Mouse (Mus musculus): ENCODE data around the gene 2010111I01Rik.
"Not testable (repeated sequence)": the region's sequence is repeated elsewhere in the genome, so short reads cannot be mapped to it uniquely, and the experiment has no call there.

Gene 2010111I01Rik

GRCm38 (mm10) chr13:63080823-63081222 is 116.1 kb downstream of the 2010111I01Rik start:
- no peak for DNase-seq (ENCODE audit: low spot score)

GRCm38 (mm10) chr13:63082555-63083136 is 118.0 kb downstream of the 2010111I01Rik start:
- no peak for DNase-seq (ENCODE audit: low spot score)

GRCm38 (mm10) chr13:63083139-63083538 is 118.4 kb downstream of the 2010111I01Rik start:
- not testable (repeated sequence) for DNase-seq (ENCODE audit: low spot score)

- no peak for DNase-seq (ENCODE audit: low spot score)
Observed at GRCm38 (mm10) chr13:63083663-63084062, 119.0 kb downstream of the 2010111I01Rik start.

- DNase-seq (ENCODE audit: low spot score), result no peak
Observed at GRCm38 (mm10) chr13:63087865-63088683, 123.4 kb downstream of the 2010111I01Rik start.

- no peak for DNase-seq (ENCODE audit: low spot score)
Observed at GRCm38 (mm10) chr13:63089513-63089912, 124.8 kb downstream of the 2010111I01Rik start.

- no peak for DNase-seq (ENCODE audit: low spot score)
Observed at GRCm38 (mm10) chr13:63091246-63091645, 126.6 kb downstream of the 2010111I01Rik start.

GRCm38 (mm10) chr13:63092299-63092698 is 127.6 kb downstream of the 2010111I01Rik start:
- DNase-seq (ENCODE audit: low spot score), result no peak

- no peak for DNase-seq (ENCODE audit: low spot score)
Observed at GRCm38 (mm10) chr13:63092874-63093273, 128.2 kb downstream of the 2010111I01Rik start.

- no peak for DNase-seq (ENCODE audit: low spot score)
Observed at GRCm38 (mm10) chr13:63093636-63094035, 128.9 kb downstream of the 2010111I01Rik start.

- DNase-seq (ENCODE audit: low spot score), result peak; percentile 57
Observed at GRCm38 (mm10) chr13:63094317-63095131, 129.8 kb downstream of the 2010111I01Rik start.

GRCm38 (mm10) chr13:63096764-63097163 is 132.1 kb downstream of the 2010111I01Rik start:
- no peak for DNase-seq (ENCODE audit: low spot score)

GRCm38 (mm10) chr13:63097440-63097930 is 132.8 kb downstream of the 2010111I01Rik start:
- no peak for DNase-seq (ENCODE audit: low spot score)

- DNase-seq (ENCODE audit: low spot score), result no peak
Observed at GRCm38 (mm10) chr13:63101761-63102160, 137.1 kb downstream of the 2010111I01Rik start.

GRCm38 (mm10) chr13:63102848-63103585 is 138.3 kb downstream of the 2010111I01Rik start:
- DNase-seq (ENCODE audit: low spot score), result no peak

GRCm38 (mm10) chr13:63106574-63106973 is 141.9 kb downstream of the 2010111I01Rik start:
- no peak for DNase-seq (ENCODE audit: low spot score)

- no peak for DNase-seq (ENCODE audit: low spot score)
Observed at GRCm38 (mm10) chr13:63108601-63109000, 143.9 kb downstream of the 2010111I01Rik start.

GRCm38 (mm10) chr13:63111297-63112042 is 146.8 kb downstream of the 2010111I01Rik start:
- no peak for DNase-seq (ENCODE audit: low spot score)

GRCm38 (mm10) chr13:63112043-63112597 is 147.4 kb downstream of the 2010111I01Rik start:
- DNase-seq (ENCODE audit: low spot score), result no peak

- DNase-seq (ENCODE audit: low spot score), result peak; percentile 43
Observed at GRCm38 (mm10) chr13:63112598-63113372, 148.1 kb downstream of the 2010111I01Rik start.
